Mouse (Mus musculus) cortical plate, adult 2 months (tissue): ENCODE results near the gene Snrnp25. TPM values are rescaled to one million over a fixed set of nuclear protein-coding genes. Genes with fewer than 3 reads are reported as not detected.
A peak's percentile ranks its signal among the peaks of the same experiment; 100 is the strongest.

Experiments used
- H3K27ac ChIP-seq: fragments of 200-500 bp; 2 replicates; pipeline ENCODE4 v1.5.1; 2012; ENCODE audit warnings: low read length, control low read depth, inconsistent platforms; ENCODE audit not compliant: insufficient read depth
- H3K4me1 ChIP-seq: fragments of 200-500 bp; 2 replicates; pipeline ENCODE4 v1.6.1; 2011; ENCODE audit warnings: low read length; ENCODE audit not compliant: control insufficient read depth, insufficient read depth
- H3K4me3 ChIP-seq: fragments of 200-500 bp; 2 replicates; pipeline ENCODE4 v1.5.1; 2011; ENCODE audit warnings: mild to moderate bottlenecking, low read length, control low read depth; ENCODE audit not compliant: insufficient read depth
- CTCF ChIP-seq: fragments of 200-500 bp; IDR thresholded peaks from 2 replicates; pipeline ENCODE4 v1.5.1; 2011; ENCODE audit warnings: mild to moderate bottlenecking, control low read depth, low read length; ENCODE audit not compliant: insufficient read depth; ENCODE audit errors: extremely low read depth
- POLR2A ChIP-seq: fragments of 200-500 bp; IDR thresholded peaks from 2 replicates; pipeline ENCODE4 v1.6.1; 2011; ENCODE audit warnings: mild to moderate bottlenecking, low read length, control low read depth; ENCODE audit not compliant: insufficient read depth; ENCODE audit errors: extremely low read depth
- polyA plus RNA-seq: library from polyadenylated mRNA; depleted of rRNA; stranded (reverse); fragments of >200 nt; gene quantifications from 2 replicates; pipeline ENCODE4 v1.2.3, GENCODE M21; 2012; rRNA removed

Snrnp25 gene
- 51.8 and 57.0 TPM in 2 replicates for polyA plus RNA-seq

- peak within 1 kb of the TSS; percentile 51 for H3K4me3 ChIP-seq
- no peak for TF ChIP-seq CTCF
- TF ChIP-seq POLR2A: peak; percentile 78; the same call in 1 of the 2 replicates
- no peak within 1 kb of the TSS for H3K27ac ChIP-seq
- H3K4me1 ChIP-seq: no peaks in the 10 kb centered on the region
Observed at GRCm38 (mm10) chr11:32205058-32205873, at the start of gene Snrnp25. Gene Snrnp25 (plus strand): TSS chr11:32205415.

- Histone ChIP-seq H3K4me1 (peaks cover 1% of the 10 kb centered on the region; the same call in 1 of the 2 replicates), H3K4me3 (no peak overlapping the region), H3K27ac (no peak overlapping the region)
- no peak for TF ChIP-seq POLR2A
- TF ChIP-seq CTCF: no peak
Observed at GRCm38 (mm10) chr11:32156854-32157630, 48.2 kb upstream of the Snrnp25 start.

DNA sequence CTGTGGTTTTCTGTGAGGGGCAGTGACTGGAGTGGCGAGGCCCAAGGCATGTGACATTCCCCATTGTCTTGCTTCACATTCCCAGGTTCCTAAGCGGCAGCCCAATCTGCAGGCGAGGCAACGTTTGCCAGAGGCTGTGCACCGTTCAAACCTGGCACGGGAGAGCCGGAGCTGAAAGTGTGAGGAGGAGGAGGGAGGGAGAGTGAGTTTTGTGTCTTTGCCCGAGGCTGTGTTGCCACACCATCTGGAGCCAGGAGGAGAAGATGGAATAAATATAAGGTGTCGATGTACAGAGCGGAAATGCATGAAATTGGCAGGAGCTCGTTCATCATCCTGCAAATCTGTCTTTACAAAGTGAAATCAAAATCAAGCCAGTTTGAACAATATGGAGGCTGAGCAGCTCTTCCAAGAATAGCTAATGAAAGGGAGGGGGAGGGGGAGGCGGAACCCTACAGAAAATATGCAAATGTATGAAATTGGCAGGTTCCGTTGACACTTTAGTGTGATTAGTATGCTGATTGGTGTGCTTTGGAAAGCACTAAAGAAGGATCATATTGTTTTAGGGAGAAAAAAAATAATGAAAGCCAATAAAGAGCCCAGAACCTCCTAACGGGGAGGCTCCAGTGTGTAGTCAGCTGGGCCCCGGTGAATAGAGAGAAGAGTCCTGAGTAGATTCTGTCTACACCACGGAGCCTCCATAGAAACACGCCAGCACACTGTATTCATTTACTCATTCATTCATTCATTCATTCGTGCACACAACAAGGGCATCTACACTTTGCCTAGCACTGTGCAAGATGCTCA is 47.2 kb upstream of the Snrnp25 start:
- H3K4me3 ChIP-seq: no peak overlapping the region
- TF ChIP-seq POLR2A: no peak
- H3K4me1 ChIP-seq: peaks cover 1% of the 10 kb centered on the region; the same call in 1 of the 2 replicates
- 0 out of 2 replicates have a peak overlapping the region, but pooled peaks have one; percentile 2 for H3K27ac ChIP-seq

DNA sequence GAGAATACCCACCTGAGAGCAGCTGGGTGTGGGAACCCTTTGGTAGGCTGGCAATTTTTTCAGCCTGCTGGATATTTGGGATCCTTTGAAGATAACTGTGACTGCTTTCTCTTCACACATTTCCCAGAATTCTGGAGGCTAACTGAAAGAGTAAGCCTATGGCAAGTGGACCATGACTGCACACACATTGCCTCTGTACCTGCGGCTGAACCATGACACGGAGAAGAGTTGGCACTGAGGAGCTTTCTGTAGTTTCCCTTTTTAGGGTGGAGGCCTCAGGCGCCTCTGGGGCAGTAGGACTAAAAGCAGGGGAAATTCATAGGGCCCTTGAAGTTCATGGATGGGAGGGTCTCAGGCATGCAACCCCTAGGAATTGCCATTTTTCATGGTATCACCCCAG is 46.0 kb upstream of the Snrnp25 start:
- H3K27ac ChIP-seq: no peak overlapping the region
- no peak overlapping the region for H3K4me3 ChIP-seq
- TF ChIP-seq POLR2A: no peak
- no peak for TF ChIP-seq CTCF
- peaks cover 1% of the 10 kb centered on the region; the same call in 1 of the 2 replicates for H3K4me1 ChIP-seq

- TF ChIP-seq POLR2A (no peak), CTCF (no peak)
- H3K27ac ChIP-seq: no peak overlapping the region
- H3K4me1 ChIP-seq: peaks cover 1% of the 10 kb centered on the region; the same call in 1 of the 2 replicates
- no peak overlapping the region for H3K4me3 ChIP-seq
Observed at GRCm38 (mm10) chr11:32160341-32160740, 44.9 kb upstream of the Snrnp25 start.

GRCm38 (mm10) chr11:32161500-32161899 is 43.7 kb upstream of the Snrnp25 start:
- Histone ChIP-seq H3K4me1 (peaks cover 1% of the 10 kb centered on the region; the same call in 1 of the 2 replicates), H3K27ac (no peak overlapping the region), H3K4me3 (peak overlapping the region; percentile 2; the same call in 1 of the 2 replicates)
- TF ChIP-seq POLR2A (no peak), CTCF (peak; percentile 35)

DNA sequence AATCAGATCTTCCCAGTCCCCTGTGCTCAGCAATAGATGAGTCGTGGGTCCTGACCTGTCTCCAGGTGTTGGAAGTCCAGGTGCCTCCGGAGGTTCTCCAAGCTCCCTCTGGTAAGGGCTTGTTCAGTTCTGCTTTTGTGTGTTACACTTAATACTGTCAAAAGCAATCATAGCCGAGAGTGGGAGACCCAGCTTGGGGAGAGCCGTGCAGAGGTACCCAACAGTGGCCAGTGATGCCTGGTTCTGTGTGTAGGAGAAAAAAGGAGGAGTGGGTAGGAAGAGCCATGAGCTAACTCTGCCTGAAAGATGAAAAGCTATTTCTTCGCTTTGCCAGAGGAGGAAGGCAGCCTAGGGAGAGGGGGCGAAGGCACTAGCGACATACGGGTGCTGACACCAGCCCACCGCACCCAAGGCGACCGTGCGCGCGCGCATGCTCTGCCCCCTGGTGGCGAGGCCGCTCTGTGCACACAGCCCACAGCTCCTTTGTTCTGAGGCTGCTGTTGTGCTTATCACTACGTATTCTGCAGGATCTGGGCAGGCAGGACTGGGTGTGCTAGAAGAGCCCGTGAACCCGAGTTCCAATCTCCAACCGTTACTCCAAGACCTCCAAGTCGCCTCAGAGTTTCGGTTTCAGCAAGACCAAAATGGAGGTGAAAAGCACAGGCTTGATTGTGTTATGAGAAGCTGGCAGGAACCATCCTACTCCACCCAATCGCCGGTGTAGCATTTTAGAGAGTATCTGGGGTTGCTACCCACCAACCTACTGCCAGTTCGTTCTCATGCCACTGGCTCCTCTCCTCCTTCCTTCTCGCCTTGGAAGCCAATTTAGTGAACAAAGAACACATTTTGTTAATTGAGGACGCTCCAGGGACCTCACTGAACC is 43.1 kb upstream of the Snrnp25 start:
- Histone ChIP-seq H3K27ac (no peak overlapping the region), H3K4me3 (peak overlapping the region; percentile 2; the same call in 1 of the 2 replicates), H3K4me1 (peaks cover 1% of the 10 kb centered on the region; the same call in 1 of the 2 replicates)
- peak; percentile 84 for TF ChIP-seq CTCF
- TF ChIP-seq POLR2A: no peak

- no peak overlapping the region for H3K27ac ChIP-seq
- no peak for TF ChIP-seq CTCF
- no peak for TF ChIP-seq POLR2A
- H3K4me1 ChIP-seq: no peaks in the 10 kb centered on the region
- H3K4me3 ChIP-seq: no peak overlapping the region
Observed at GRCm38 (mm10) chr11:32166683-32167082, 38.5 kb upstream of the Snrnp25 start.
